26 mouse cellular contexts compared by ENCODE assay signal in the genomic region with DNA sequence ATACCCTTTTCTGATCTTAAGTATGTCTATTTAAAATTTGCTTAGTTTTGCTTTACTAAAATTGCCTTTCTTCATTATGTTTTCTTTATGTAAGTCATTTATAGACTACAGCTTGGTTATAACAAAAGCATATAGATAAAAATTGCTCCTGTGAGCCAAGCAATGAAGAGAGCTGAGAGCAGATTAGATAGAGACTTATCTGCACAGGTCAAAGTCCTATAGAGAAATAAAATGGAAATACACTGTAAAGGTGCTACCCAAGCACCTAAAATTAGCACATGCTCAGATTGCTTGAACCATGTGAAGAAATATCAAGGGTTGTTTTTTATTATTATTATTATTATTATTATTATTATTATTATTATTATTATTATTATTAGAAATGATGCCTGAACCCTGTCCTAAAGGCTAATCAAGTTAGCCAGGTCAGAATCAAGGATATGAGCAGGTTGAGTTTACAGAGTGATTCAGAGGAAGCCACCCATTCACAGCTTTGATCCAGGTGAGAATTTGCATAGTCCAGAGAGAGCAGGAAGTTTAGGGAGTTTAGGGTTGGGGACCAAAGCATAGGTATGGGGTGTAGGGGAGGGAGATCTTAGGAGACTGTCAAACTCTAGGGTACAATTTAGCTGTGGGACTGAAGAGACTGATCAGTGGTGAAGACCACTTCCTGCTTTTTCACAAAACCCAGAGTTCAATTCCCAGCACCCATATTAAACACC. TPM values are rescaled to one million over a fixed set of nuclear protein-coding genes. Genes with fewer than 3 reads are reported as not detected.
DNase-seq lines count a peak whose midpoint lies in the region; ATAC-seq and TF ChIP-seq lines count a peak whose summit lies in the region.
"Had no signal": no experiment of that assay in that cellular context is flagged by ENCODE, and none has a peak within 500 bp of the region (broad histone marks: within the 10 kb centered on the region; RNA-seq: fewer than 3 reads in every experiment).

No protein-coding gene starts in this region.

- no peak for TF ChIP-seq CTCF in small intestine, adult 2 months (IDR thresholded peaks at IDR 0.05; ENCODE audit: extremely low read depth, insufficient read length, insufficient replicate concordance, low read depth, low read length)

- H3K4me2 ChIP-seq in intestine, embryonic 14.5 days (ENCODE audit: low read length): no peak overlapping the region
- H3K4me2 ChIP-seq in intestine, embryonic 16.5 days (ENCODE audit: low read depth, low read length): no peak overlapping the region
- H3K4me2 ChIP-seq in forebrain, embryonic 15.5 days (replicated peaks): no peak overlapping the region
- H3K4me2 ChIP-seq: embryonic facial prominence, embryonic 12.5 days; forebrain, embryonic 13.5 days had no signal

- H3K9me3 ChIP-seq in intestine, embryonic 14.5 days (ENCODE audit: control insufficient read depth, low read length): peaks cover 4% of the 10 kb centered on the region; the same call in 1 of the 2 replicates
- H3K9me3 ChIP-seq in intestine, embryonic 16.5 days (ENCODE audit: control insufficient read depth, low read length): no peaks in the 10 kb centered on the region
- H3K9me3 ChIP-seq in forebrain, embryonic 15.5 days: no peaks in the 10 kb centered on the region
- H3K9me3 ChIP-seq: embryonic facial prominence, embryonic 10.5 days; embryonic facial prominence, embryonic 12.5 days; forebrain, embryonic 13.5 days; G1E had no signal

- no peaks in the 10 kb centered on the region for H3K36me3 ChIP-seq in intestine, embryonic 14.5 days (ENCODE audit: control insufficient read depth, insufficient read depth, low read length)
- H3K36me3 ChIP-seq in intestine, embryonic 16.5 days (ENCODE audit: control insufficient read depth, insufficient read depth, low read length): no peaks in the 10 kb centered on the region
- no peaks in the 10 kb centered on the region for H3K36me3 ChIP-seq in small intestine, adult 2 months (ENCODE audit: control insufficient read depth, insufficient read depth, low read length)
- no peaks in the 10 kb centered on the region for H3K36me3 ChIP-seq in forebrain, embryonic 15.5 days
- H3K36me3 ChIP-seq: embryonic facial prominence, embryonic 10.5 days; embryonic facial prominence, embryonic 12.5 days; G1E had no signal

- DNase-seq in frontal cortex, postnatal 25 days (ENCODE audit: low spot score in 2 of 2): no peak
- no peak for DNase-seq in intestine, embryonic 14.5 days (ENCODE audit: low spot score)
- DNase-seq in embryo, embryonic 10.5 days (ENCODE audit: low spot score): no peak
- DNase-seq: adrenal gland, adult 8-10 months; adrenal gland, postnatal 14 days; adrenal gland, postnatal 36 days; B cell, adult 2 months; cerebellum, adult 11 months; cerebellum, adult 18-20 months; cerebellum, adult 8-10 months; cerebellum, adult 9-11 months; cerebellum, postnatal 14 days; cerebellum, postnatal 36 days had no signal

- H3K27me3 ChIP-seq in intestine, embryonic 14.5 days (replicated peaks; ENCODE audit: control insufficient read depth, insufficient read depth, low read length): no peaks in the 10 kb centered on the region
- no peaks in the 10 kb centered on the region for H3K27me3 ChIP-seq in intestine, embryonic 16.5 days (replicated peaks; ENCODE audit: control insufficient read depth, insufficient read depth, low read length)
- no peaks in the 10 kb centered on the region for H3K27me3 ChIP-seq in small intestine, adult 2 months (ENCODE audit: control insufficient read depth, insufficient read depth, low read length)
- H3K27me3 ChIP-seq in forebrain, embryonic 15.5 days: no peaks in the 10 kb centered on the region
- H3K27me3 ChIP-seq: CH12.LX; embryonic facial prominence, embryonic 12.5 days; forebrain, embryonic 13.5 days had no signal

- no peaks in the 10 kb centered on the region for H3K4me1 ChIP-seq in intestine, embryonic 14.5 days (replicated peaks; ENCODE audit: control insufficient read depth, insufficient read depth, low read length)
- no peaks in the 10 kb centered on the region for H3K4me1 ChIP-seq in intestine, embryonic 16.5 days (ENCODE audit: control insufficient read depth, insufficient read depth, low read length)
- H3K4me1 ChIP-seq in small intestine, adult 2 months (ENCODE audit: control insufficient read depth, insufficient read depth, insufficient read length, low read length): peaks cover 3% of the 10 kb centered on the region; the same call in 1 of the 2 replicates
- no peaks in the 10 kb centered on the region for H3K4me1 ChIP-seq in forebrain, embryonic 15.5 days
- H3K4me1 ChIP-seq: embryonic facial prominence, embryonic 10.5 days; embryonic facial prominence, embryonic 12.5 days; forebrain, embryonic 13.5 days had no signal

- peak; percentile 47; the same call in 1 of the 2 replicates for ATAC-seq in frontal cortex, adult (ENCODE audit: low TSS enrichment)
- 0 out of 2 replicates have a peak, but pooled peaks have one; percentile 50 for ATAC-seq in intestine, embryonic 14.5 days (replicated peaks; ENCODE audit: low FRiP score, low TSS enrichment, low read depth)
- ATAC-seq in intestine, embryonic 16.5 days: peak; percentile 96
- no peak for ATAC-seq in forebrain, embryonic 15.5 days (replicated peaks)
- ATAC-seq: activated CD4-positive, CD25-positive, alpha-beta regulatory T cell, adult 4 months; CD4-positive, CD25-positive, alpha-beta regulatory T cell, adult 4 months; forebrain, embryonic 13.5 days; forebrain, embryonic 16.5 days; Patski had no signal

- H3K27ac ChIP-seq in intestine, embryonic 14.5 days (ENCODE audit: low read depth): no peak overlapping the region
- no peak overlapping the region for H3K27ac ChIP-seq in intestine, embryonic 16.5 days (ENCODE audit: low read length)
- H3K27ac ChIP-seq in small intestine, adult 2 months (ENCODE audit: insufficient read depth, low read depth, low read length): peak overlapping the region; percentile 70
- H3K27ac ChIP-seq in forebrain, embryonic 15.5 days (replicated peaks): no peak overlapping the region
- H3K27ac ChIP-seq: embryonic facial prominence, embryonic 10.5 days; embryonic facial prominence, embryonic 12.5 days; forebrain, embryonic 13.5 days had no signal

- TF ChIP-seq POLR2A in small intestine, adult 2 months (IDR thresholded peaks at IDR 0.05; ENCODE audit: low read depth, low read length): no peak

- no peak overlapping the region for H3K9ac ChIP-seq in intestine, embryonic 14.5 days (ENCODE audit: low read length)
- no peak overlapping the region for H3K9ac ChIP-seq in intestine, embryonic 16.5 days (ENCODE audit: low read depth, low read length)
- H3K9ac ChIP-seq in forebrain, embryonic 15.5 days (replicated peaks): no peak overlapping the region
- H3K9ac ChIP-seq: embryonic facial prominence, embryonic 12.5 days; forebrain, embryonic 13.5 days had no signal

- no peak overlapping the region for H3K4me3 ChIP-seq in intestine, embryonic 14.5 days (ENCODE audit: low read depth, low read length)
- no peak overlapping the region for H3K4me3 ChIP-seq in intestine, embryonic 16.5 days (ENCODE audit: low read length)
- H3K4me3 ChIP-seq in small intestine, adult 2 months (ENCODE audit: low read depth, low read length): no peak overlapping the region
- no peak overlapping the region for H3K4me3 ChIP-seq in forebrain, embryonic 15.5 days
- H3K4me3 ChIP-seq: embryonic facial prominence, embryonic 10.5 days; embryonic facial prominence, embryonic 12.5 days; forebrain, embryonic 13.5 days had no signal

RNA-seq across cellular contexts. Expression of a gene that starts 33.0 kb away (rescaled TPM):
- polyA plus RNA-seq in intestine, embryonic 14.5 days (2014; fragmentation: Nextera tagmentation; extraction: Ambion mirVana): 36.4 and 37.7 TPM in 2 replicates
- 28.3 and 36.4 TPM in 2 replicates for polyA plus RNA-seq in intestine, embryonic 16.5 days (2015; fragmentation: Nextera tagmentation; extraction: Ambion mirVana)
- 1.3 and 2.5 TPM in 2 replicates for polyA plus RNA-seq in small intestine, adult 2 months (2012; rRNA removed)
- 5.7 and 7.1 TPM in 2 replicates for polyA plus RNA-seq in forebrain, embryonic 15.5 days (2015; fragmentation: Nextera tagmentation; extraction: Ambion mirVana)

RNA-seq across cellular contexts. Expression of a gene that starts 54.7 kb away (rescaled TPM):
- 0.32 and 0.65 TPM in 2 replicates for polyA plus RNA-seq in intestine, embryonic 14.5 days (2014; fragmentation: Nextera tagmentation; extraction: Ambion mirVana)
- polyA plus RNA-seq in intestine, embryonic 16.5 days (2015; fragmentation: Nextera tagmentation; extraction: Ambion mirVana): 0.27 and 0.33 TPM in 2 replicates
- polyA plus RNA-seq in small intestine, adult 2 months (2012; rRNA removed): 0.05 and 0.08 TPM in 2 replicates
- polyA plus RNA-seq in forebrain, embryonic 15.5 days (2015; fragmentation: Nextera tagmentation; extraction: Ambion mirVana): 1.6 and 1.7 TPM in 2 replicates
- polyA plus RNA-seq: activated CD4-positive, CD25-positive, alpha-beta regulatory T cell, adult 4 months; CD4-positive, CD25-positive, alpha-beta regulatory T cell, adult 4 months; G1E had no signal
